Mouse (Mus musculus) activated CD4-positive, CD25-positive, alpha-beta regulatory T cell, adult 4 months (primary cell): ENCODE results near the gene Map7d2. TPM values are rescaled to one million over a fixed set of nuclear protein-coding genes. Genes with fewer than 3 reads are reported as not detected.

Experiments
- ATAC-seq: one replicate; pipeline ENCODE4 v1.8.0; 2017
- polyA plus RNA-seq, 2 experiments: library from polyadenylated mRNA; unstranded; fragments of 100-300 nt; shearing (Covaris generic); gene quantifications; one replicate each; pipeline ENCODE4 v1.2.1; 2017

The Map7d2 gene
- polyA plus RNA-seq, 2 experiments from 2014 or later: not detected

DNA sequence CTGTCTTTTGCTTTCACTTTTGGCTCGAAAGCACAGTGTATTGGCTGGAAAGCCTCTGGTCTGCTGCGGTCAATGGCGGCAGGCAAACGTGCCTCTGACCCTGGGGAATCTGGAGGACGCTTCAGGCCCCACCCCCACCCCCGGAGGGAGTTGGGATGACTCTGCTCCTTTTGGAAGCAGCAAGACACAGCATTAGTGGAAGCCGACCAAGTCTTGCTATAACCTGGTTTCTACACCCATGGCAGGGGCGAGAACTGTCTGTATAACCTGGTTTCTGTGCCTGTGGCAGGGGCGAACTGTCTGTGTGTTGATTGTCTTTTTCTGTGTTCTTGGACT, 96.3 kb downstream of the Map7d2 start:
- ATAC-seq: peak; percentile 45

GRCm38 (mm10) chrX:159515599-159515998, 101.2 kb downstream of the Map7d2 start:
- peak; percentile 61 for ATAC-seq

- ATAC-seq: peak; percentile 23
Observed at GRCm38 (mm10) chrX:159521780-159522179, 107.4 kb downstream of the Map7d2 start.

GRCm38 (mm10) chrX:159522651-159523050, 108.3 kb downstream of the Map7d2 start:
- no peak for ATAC-seq

GRCm38 (mm10) chrX:159526388-159526787, 112.0 kb downstream of the Map7d2 start, which contains the start of gene Bclaf3:
Gene Bclaf3, plus strand, starts transcription at chrX:159526688.
- no peak for ATAC-seq

GRCm38 (mm10) chrX:159532427-159532810, 118.0 kb downstream of the Map7d2 start:
- ATAC-seq: peak; percentile 95

GRCm38 (mm10) chrX:159532811-159533462, 118.6 kb downstream of the Map7d2 start:
- no peak for ATAC-seq

- ATAC-seq: no peak
Observed at GRCm38 (mm10) chrX:159541936-159542335, 127.6 kb downstream of the Map7d2 start.

GRCm38 (mm10) chrX:159547093-159547492, 132.7 kb downstream of the Map7d2 start:
- no peak for ATAC-seq

Other genes with a start within 250 kb of the Map7d2 start
- 1 to 10 TPM; 6.3 to 9.4 TPM for gene Rps6ka3, start 204.3 kb upstream of the Map7d2 start, polyA plus RNA-seq
- gene Eif1ax, start 42.4 kb upstream of the Map7d2 start, polyA plus RNA-seq: 10 to 100 TPM; 65.9 to 97.7 TPM
- 10 to 100 TPM; 40.8 to 41.3 TPM for gene Bclaf3, start 112.1 kb downstream of the Map7d2 start, polyA plus RNA-seq
- gene Sh3kbp1, start 212.7 kb downstream of the Map7d2 start, polyA plus RNA-seq: 100 to 1,000 TPM; 230 to 269 TPM